Mouse (Mus musculus) hindbrain, embryonic 11.5 days (tissue): ENCODE results near the gene Ascl2. TPM values are rescaled to one million over a fixed set of nuclear protein-coding genes. Genes with fewer than 3 reads are reported as not detected.

Experiments
- ATAC-seq: fragments of 200-750 bp; cut with Nextera tagmentation; 2 replicates; pipeline ENCODE4 v1.8.0; 2017; ENCODE audit warnings: mild to moderate bottlenecking, moderate TSS enrichment, moderate library complexity; ENCODE audit not compliant: low FRiP score
- DNase-seq: peaks from one replicate; pipeline ENCODE4 v3.0.0-alpha.2; 2015; ENCODE audit warnings: low spot score
- H3K27ac ChIP-seq: fragments of 300-500 bp; sonication (generic); 2 replicates; pipeline ENCODE4 v1.5.1; 2014; ENCODE audit warnings: mild to moderate bottlenecking, low read depth, low read length
- H3K27me3 ChIP-seq: fragments of 300-500 bp; sonication (generic); 2 replicates; pipeline ENCODE4 v1.6.1; 2014; ENCODE audit warnings: mild to moderate bottlenecking, low read length, moderate library complexity, mixed read lengths; ENCODE audit not compliant: control insufficient read depth, insufficient read depth
- H3K36me3 ChIP-seq: fragments of 300-500 bp; sonication (generic); 2 replicates; pipeline ENCODE4 v1.6.1; 2014; ENCODE audit warnings: mild to moderate bottlenecking, low read length, moderate library complexity, mixed read lengths; ENCODE audit not compliant: control insufficient read depth, insufficient read depth
- H3K4me1 ChIP-seq: fragments of 300-500 bp; sonication (generic); replicated peaks from 2 replicates; pipeline ENCODE4 v1.6.1; 2014; ENCODE audit warnings: low read length, mixed read lengths; ENCODE audit not compliant: control insufficient read depth, insufficient read depth
- H3K4me2 ChIP-seq: fragments of 300-500 bp; sonication (generic); replicated peaks from 2 replicates; pipeline ENCODE4 v1.6.1; 2014; ENCODE audit warnings: mild to moderate bottlenecking, low read depth, low read length
- H3K4me3 ChIP-seq: fragments of 300-500 bp; sonication (generic); 2 replicates; pipeline ENCODE4 v1.5.1; 2014; ENCODE audit warnings: low read depth, low read length
- H3K9ac ChIP-seq: fragments of 300-500 bp; sonication (generic); 2 replicates; pipeline ENCODE4 v1.6.1; 2014; ENCODE audit warnings: low read depth, low read length
- H3K9me3 ChIP-seq: fragments of 300-500 bp; sonication (generic); 2 replicates; pipeline ENCODE4 v1.6.1; 2016; ENCODE audit warnings: low read length; ENCODE audit not compliant: control insufficient read depth
- WGBS: fragments of 180-500 bp; shearing (Covaris S2); extraction: QIAGEN DNeasy Blood & Tissue Kit; methylation state at CpG from one replicate; pipeline ENCODE4 v1.1.7; 2014; 5-methylcytosine and 5-hydroxymethylcytosine counted together
- polyA plus RNA-seq: library from polyadenylated mRNA; unstranded; fragments of >200 nt; fragmentation: Nextera tagmentation; extraction: Ambion mirVana; gene quantifications from 2 replicates; pipeline ENCODE4 v1.2.1, GENCODE M21; 2014

Gene Ascl2
- polyA plus RNA-seq, 1 experiment from 2014 or later, result 0.34 TPM

DNA sequence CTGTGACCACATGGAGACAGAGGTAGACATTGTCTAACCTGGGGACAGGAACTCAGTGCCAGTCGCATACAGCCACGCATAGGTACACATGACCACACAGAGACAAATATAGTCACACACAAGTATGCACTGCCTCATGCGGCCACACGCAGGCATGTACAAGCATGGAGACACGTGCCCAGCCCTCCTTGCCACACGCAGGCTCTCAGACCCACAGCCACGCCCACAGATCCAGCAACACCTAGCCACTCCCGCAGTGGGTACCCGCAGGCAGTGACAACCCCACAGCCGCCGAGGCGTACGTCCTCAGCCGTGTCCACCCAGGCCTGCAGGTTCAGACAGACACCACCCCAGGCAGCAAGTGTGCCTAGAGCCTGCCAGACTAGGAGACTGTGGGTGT lies 33.4 kb downstream of the Ascl2 start:
- ATAC-seq (no peak), DNase-seq (no peak)
- H3K9ac ChIP-seq, result no peak overlapping the region
- no peak overlapping the region for H3K4me2 ChIP-seq
- H3K4me1 ChIP-seq, result no peaks in the 10 kb centered on the region
- H3K4me3 ChIP-seq, result no peak overlapping the region
- H3K9me3 ChIP-seq, result no peaks in the 10 kb centered on the region
- H3K36me3 ChIP-seq, result no peaks in the 10 kb centered on the region
- no peak overlapping the region for H3K27ac ChIP-seq
- no peaks in the 10 kb centered on the region for H3K27me3 ChIP-seq
- WGBS, result 87% methylated on average over 14 of the region's 14 CpGs

- ATAC-seq (no peak), DNase-seq (no peak)
- no peaks in the 10 kb centered on the region for H3K27me3 ChIP-seq
- no peak overlapping the region for H3K4me2 ChIP-seq
- no peaks in the 10 kb centered on the region for H3K4me1 ChIP-seq
- H3K27ac ChIP-seq, result no peak overlapping the region
- no peaks in the 10 kb centered on the region for H3K36me3 ChIP-seq
- H3K9me3 ChIP-seq, result no peaks in the 10 kb centered on the region
- WGBS, result 63% methylated on average over 3 of the region's 3 CpGs
- no peak overlapping the region for H3K4me3 ChIP-seq
- no peak overlapping the region for H3K9ac ChIP-seq
Observed at GRCm38 (mm10) chr7:142932469-142932868, 36.6 kb downstream of the Ascl2 start.

DNA sequence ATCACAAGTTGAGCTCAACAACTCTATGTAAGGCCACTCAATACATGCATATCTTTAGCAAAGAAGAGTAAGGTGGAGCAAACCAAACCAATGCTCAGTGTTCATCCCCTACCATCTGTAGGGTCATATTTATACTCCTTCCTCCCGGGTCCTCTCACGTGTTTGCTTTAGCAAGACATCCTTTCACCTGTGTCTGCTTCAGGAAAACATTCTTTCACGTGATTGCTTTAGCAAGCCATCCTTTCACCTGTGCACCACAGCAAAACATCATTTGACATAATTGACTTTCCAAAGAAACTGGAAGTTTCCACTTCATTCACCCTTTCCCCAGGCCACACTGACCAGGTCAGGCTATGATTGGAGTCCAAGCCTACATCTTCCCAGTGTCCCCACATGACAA lies 38.0 kb downstream of the Ascl2 start, which contains the start of gene Th:
Gene Th, minus strand, starts transcription at position 101 of the 400 bp plus-strand sequence.
- ATAC-seq, result no peak
- WGBS, result 80% methylated on average over 3 of the region's 3 CpGs
- no peak for DNase-seq

GRCm38 (mm10) chr7:142929516-142929915 lies 39.5 kb downstream of the Ascl2 start:
- DNase-seq (no peak), ATAC-seq (no peak)
- Histone ChIP-seq H3K9me3 (no peaks in the 10 kb centered on the region), H3K27me3 (no peaks in the 10 kb centered on the region), H3K4me2 (no peak overlapping the region), H3K36me3 (no peaks in the 10 kb centered on the region), H3K27ac (no peak overlapping the region), H3K4me1 (no peaks in the 10 kb centered on the region), H3K9ac (no peak overlapping the region), H3K4me3 (no peak overlapping the region)
- WGBS, result 79% methylated on average over 2 of the region's 2 CpGs

More for the DNA sequence above, 38.0 kb downstream of the Ascl2 start, which contains the start of gene Th:
- Histone ChIP-seq H3K9me3 (no peaks in the 10 kb centered on the region), H3K36me3 (no peaks in the 10 kb centered on the region), H3K9ac (no peak within 1 kb of the TSS), H3K4me3 (no peak within 1 kb of the TSS), H3K4me2 (no peak within 1 kb of the TSS), H3K4me1 (no peaks in the 10 kb centered on the region), H3K27ac (no peak within 1 kb of the TSS), H3K27me3 (no peaks in the 10 kb centered on the region)

- Histone ChIP-seq H3K4me3 (no peak overlapping the region), H3K36me3 (no peaks in the 10 kb centered on the region), H3K27me3 (no peaks in the 10 kb centered on the region), H3K9ac (no peak overlapping the region), H3K4me2 (no peak overlapping the region), H3K27ac (no peak overlapping the region), H3K9me3 (no peaks in the 10 kb centered on the region), H3K4me1 (no peaks in the 10 kb centered on the region)
- DNase-seq (no peak), ATAC-seq (no peak)
- 83% methylated on average over 8 of the region's 8 CpGs for WGBS
Observed at GRCm38 (mm10) chr7:142927293-142927692, 41.8 kb downstream of the Ascl2 start.

DNA sequence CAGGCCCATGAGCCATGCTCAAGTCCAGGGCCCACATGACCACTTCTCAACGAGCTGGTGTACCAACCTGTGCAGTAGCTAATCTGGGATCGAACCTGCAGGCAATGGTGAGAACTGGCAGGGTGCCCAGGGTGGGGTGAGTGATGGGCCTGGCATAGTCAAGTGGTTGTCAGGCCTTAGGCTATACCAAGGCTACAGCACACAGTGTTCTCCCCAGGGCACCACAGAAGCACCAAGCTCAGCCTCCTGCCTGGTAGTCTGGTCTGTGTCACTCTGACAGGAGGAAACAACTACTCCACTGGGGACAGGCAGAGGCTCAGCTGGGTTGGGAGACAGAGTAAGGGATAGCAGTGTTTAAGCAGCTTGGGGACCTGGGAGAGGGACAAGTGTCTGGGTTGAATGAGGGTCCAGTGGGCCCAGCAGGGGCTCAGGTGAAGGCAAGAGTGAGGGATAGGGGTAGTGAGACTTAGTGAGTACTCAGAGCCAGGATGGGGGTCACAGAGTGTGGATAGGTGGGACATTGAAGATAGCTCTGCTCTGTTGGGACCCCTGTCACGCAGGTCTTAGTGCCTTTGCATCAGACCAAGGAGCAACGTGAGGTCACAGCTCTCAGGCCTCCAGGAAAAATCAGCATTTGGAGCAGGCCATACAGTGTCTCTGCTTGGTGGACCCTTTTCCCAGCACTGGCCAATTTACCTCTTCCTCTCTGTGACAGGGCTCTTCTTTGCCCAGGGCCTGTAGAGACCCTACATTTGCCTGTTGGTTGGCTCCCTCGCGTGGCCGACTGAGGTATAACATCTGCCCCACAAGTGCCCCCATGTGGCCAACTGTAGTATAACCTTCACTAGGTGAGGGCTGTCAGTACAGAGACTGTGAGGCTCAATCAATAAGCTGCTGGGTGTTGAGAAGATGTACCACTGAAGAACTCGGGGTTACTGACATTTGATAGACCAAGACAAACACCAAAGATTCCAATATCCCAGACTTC lies 50.1 kb downstream of the Ascl2 start:
- peak; percentile 76 for ATAC-seq
- 37% methylated on average over 8 of the region's 8 CpGs for WGBS
- no peak overlapping the region for H3K4me3 ChIP-seq
- H3K4me2 ChIP-seq, result no peak overlapping the region
- no peaks in the 10 kb centered on the region for H3K36me3 ChIP-seq
- H3K9ac ChIP-seq, result no peak overlapping the region
- DNase-seq, result peak; percentile 91
- no peaks in the 10 kb centered on the region for H3K27me3 ChIP-seq
- H3K4me1 ChIP-seq, result no peaks in the 10 kb centered on the region
- H3K9me3 ChIP-seq, result no peaks in the 10 kb centered on the region
- no peak overlapping the region for H3K27ac ChIP-seq

- Histone ChIP-seq H3K9me3 (no peaks in the 10 kb centered on the region), H3K36me3 (no peaks in the 10 kb centered on the region), H3K27ac (no peak overlapping the region), H3K27me3 (no peaks in the 10 kb centered on the region), H3K9ac (no peak overlapping the region), H3K4me2 (no peak overlapping the region), H3K4me3 (no peak overlapping the region), H3K4me1 (no peaks in the 10 kb centered on the region)
- DNase-seq, result no peak
- ATAC-seq, result no peak
- 87% methylated on average over 5 of the region's 5 CpGs for WGBS
Observed at GRCm38 (mm10) chr7:142917659-142918058, 51.4 kb downstream of the Ascl2 start.
